Mouse (Mus musculus) limb, embryonic 12.5 days (tissue): ENCODE measurements at regions not wholly inside any gene's neighbourhood (a gene's known extent, or its start where the extent isn't known, plus 50 kb on each side); places are given as distances from the start of the nearest gene placed in this dataset.
A peak's percentile ranks its signal among the peaks of the same experiment; 100 is the strongest.

ENCODE experiments used
- ATAC-seq: fragments of 200-750 bp; cut with Nextera tagmentation; 2 replicates; pipeline ENCODE4 v1.8.0; 2017; ENCODE audit warnings: low read depth, moderate TSS enrichment; ENCODE audit not compliant: insufficient number of reproducible peaks, insufficient read depth, low FRiP score, low TSS enrichment
- H3K27ac ChIP-seq: fragments of 300-500 bp; sonication (generic); 2 replicates; pipeline ENCODE4 v1.5.1; 2016; ENCODE audit warnings: mild to moderate bottlenecking, moderate library complexity
- H3K27me3 ChIP-seq: fragments of 300-500 bp; sonication (generic); 2 replicates; pipeline ENCODE4 v1.6.1; 2016; ENCODE audit warnings: mild to moderate bottlenecking, moderate library complexity
- H3K36me3 ChIP-seq: fragments of 300-500 bp; sonication (generic); 2 replicates; pipeline ENCODE4 v1.6.1; 2016; ENCODE audit warnings: mild to moderate bottlenecking, moderate library complexity
- H3K4me1 ChIP-seq: fragments of 300-500 bp; sonication (generic); replicated peaks from 2 replicates; pipeline ENCODE4 v1.6.1; 2016
- H3K4me2 ChIP-seq: fragments of 300-500 bp; sonication (generic); 2 replicates; pipeline ENCODE4 v1.6.1; 2016; ENCODE audit warnings: mild to moderate bottlenecking, moderate library complexity
- H3K4me3 ChIP-seq: fragments of 300-500 bp; sonication (generic); replicated peaks from 2 replicates; pipeline ENCODE4 v1.5.1; 2016; ENCODE audit warnings: mild to moderate bottlenecking
- H3K9ac ChIP-seq: fragments of 300-500 bp; sonication (generic); replicated peaks from 2 replicates; pipeline ENCODE4 v1.6.1; 2016; ENCODE audit warnings: mild to moderate bottlenecking, moderate library complexity
- H3K9me3 ChIP-seq: fragments of 300-500 bp; sonication (generic); 2 replicates; pipeline ENCODE4 v1.6.1; 2016; ENCODE audit warnings: mild to moderate bottlenecking, moderate library complexity
- WGBS: fragments of 180-500 bp; shearing (Covaris S2); methylation state at CpG from one replicate; pipeline ENCODE4 v1.1.7; 2016; 5-methylcytosine and 5-hydroxymethylcytosine counted together

- Histone ChIP-seq H3K27ac (no peak overlapping the region), H3K9me3 (0 out of 2 replicates have a peak, but pooled peaks cover 4% of the 10 kb centered on the region), H3K4me1 (no peaks in the 10 kb centered on the region), H3K4me2 (no peak overlapping the region), H3K9ac (no peak overlapping the region), H3K4me3 (no peak overlapping the region), H3K27me3 (0 out of 2 replicates have a peak, but pooled peaks cover 3% of the 10 kb centered on the region), H3K36me3 (no peaks in the 10 kb centered on the region)
- WGBS = 68% methylated on average over 9 of the region's 9 CpGs
- ATAC-seq = no peak
Observed at GRCm38 (mm10) chr12:13094111-13094851, 152.6 kb upstream of the Mycn start.

GRCm38 (mm10) chr12:13085951-13086350 is 144.2 kb upstream of the Mycn start:
- Histone ChIP-seq H3K27me3 (no peaks in the 10 kb centered on the region), H3K4me1 (peaks cover 15% of the 10 kb centered on the region), H3K36me3 (no peaks in the 10 kb centered on the region), H3K4me3 (no peak overlapping the region), H3K9me3 (no peaks in the 10 kb centered on the region), H3K4me2 (no peak overlapping the region), H3K9ac (no peak overlapping the region), H3K27ac (no peak overlapping the region)
- WGBS = 24% methylated on average over 9 of the region's 9 CpGs
- no peak for ATAC-seq

GRCm38 (mm10) chr12:13085484-13085883 is 143.8 kb upstream of the Mycn start:
- no peak overlapping the region for H3K4me2 ChIP-seq
- no peak overlapping the region for H3K4me3 ChIP-seq
- 82% methylated on average over 6 of the region's 6 CpGs for WGBS
- H3K4me1 ChIP-seq = peaks cover 19% of the 10 kb centered on the region
- ATAC-seq = no peak
- no peaks in the 10 kb centered on the region for H3K27me3 ChIP-seq
- H3K9ac ChIP-seq = no peak overlapping the region
- H3K36me3 ChIP-seq = no peaks in the 10 kb centered on the region
- no peaks in the 10 kb centered on the region for H3K9me3 ChIP-seq
- H3K27ac ChIP-seq = no peak overlapping the region

GRCm38 (mm10) chr12:13083337-13084054 is 141.8 kb upstream of the Mycn start:
- Histone ChIP-seq H3K36me3 (no peaks in the 10 kb centered on the region), H3K27me3 (0 out of 2 replicates have a peak, but pooled peaks cover 1% of the 10 kb centered on the region), H3K4me1 (peaks cover 32% of the 10 kb centered on the region), H3K9me3 (no peaks in the 10 kb centered on the region), H3K4me2 (no peak overlapping the region), H3K27ac (no peak overlapping the region), H3K9ac (no peak overlapping the region), H3K4me3 (no peak overlapping the region)
- 73% methylated on average over 8 of the region's 8 CpGs for WGBS
- no peak for ATAC-seq

GRCm38 (mm10) chr12:13080791-13081190 is 139.1 kb upstream of the Mycn start:
- WGBS = 29% methylated on average over 5 of the region's 5 CpGs
- Histone ChIP-seq H3K27me3 (0 out of 2 replicates have a peak, but pooled peaks cover 4% of the 10 kb centered on the region), H3K9ac (no peak overlapping the region; the same call in 1 of the 2 replicates), H3K36me3 (no peaks in the 10 kb centered on the region), H3K4me3 (no peak overlapping the region), H3K4me1 (peaks cover 46% of the 10 kb centered on the region), H3K9me3 (no peaks in the 10 kb centered on the region), H3K4me2 (no peak overlapping the region), H3K27ac (peak overlapping the region; percentile 50; the same call in 1 of the 2 replicates)
- ATAC-seq = no peak

GRCm38 (mm10) chr12:13079832-13080231 is 138.1 kb upstream of the Mycn start:
- 0 out of 2 replicates have a peak, but pooled peaks cover under 1% of the 10 kb centered on the region for H3K9me3 ChIP-seq
- WGBS = 79% methylated on average over 3 of the region's 3 CpGs
- no peak overlapping the region for H3K9ac ChIP-seq
- no peaks in the 10 kb centered on the region for H3K36me3 ChIP-seq
- 0 out of 2 replicates have a peak, but pooled peaks cover 4% of the 10 kb centered on the region for H3K27me3 ChIP-seq
- no peak for ATAC-seq
- no peak overlapping the region for H3K4me2 ChIP-seq
- peaks cover 46% of the 10 kb centered on the region for H3K4me1 ChIP-seq
- H3K4me3 ChIP-seq = no peak overlapping the region
- H3K27ac ChIP-seq = peak overlapping the region; percentile 64; the same call in 1 of the 2 replicates

- Histone ChIP-seq H3K27me3 (0 out of 2 replicates have a peak, but pooled peaks cover 4% of the 10 kb centered on the region), H3K4me3 (no peak overlapping the region), H3K9me3 (0 out of 2 replicates have a peak, but pooled peaks cover 6% of the 10 kb centered on the region), H3K36me3 (no peaks in the 10 kb centered on the region), H3K27ac (peak overlapping the region; percentile 68), H3K4me1 (peaks cover 51% of the 10 kb centered on the region), H3K4me2 (no peak overlapping the region), H3K9ac (0 out of 2 replicates have a peak overlapping the region, but pooled peaks have one; percentile 9)
- ATAC-seq = peak; percentile 77; the same call in 1 of the 2 replicates
- 5% methylated on average over 4 of the region's 4 CpGs for WGBS
Observed at GRCm38 (mm10) chr12:13077689-13078088, 136.0 kb upstream of the Mycn start.

GRCm38 (mm10) chr12:13076699-13077287 is 135.1 kb upstream of the Mycn start:
- Histone ChIP-seq H3K4me3 (no peak overlapping the region), H3K36me3 (no peaks in the 10 kb centered on the region), H3K4me1 (peaks cover 51% of the 10 kb centered on the region), H3K27me3 (0 out of 2 replicates have a peak, but pooled peaks cover 4% of the 10 kb centered on the region), H3K4me2 (no peak overlapping the region), H3K27ac (peak overlapping the region; percentile 68), H3K9me3 (0 out of 2 replicates have a peak, but pooled peaks cover 6% of the 10 kb centered on the region), H3K9ac (no peak overlapping the region)
- 49% methylated on average over 3 of the region's 3 CpGs for WGBS
- no peak for ATAC-seq

GRCm38 (mm10) chr12:13073126-13073886 is 131.6 kb upstream of the Mycn start:
- H3K27me3 ChIP-seq = 0 out of 2 replicates have a peak, but pooled peaks cover under 1% of the 10 kb centered on the region
- H3K36me3 ChIP-seq = no peaks in the 10 kb centered on the region
- 22% methylated on average over 4 of the region's 4 CpGs for WGBS
- no peak overlapping the region for H3K4me3 ChIP-seq
- H3K4me1 ChIP-seq = peaks cover 25% of the 10 kb centered on the region
- no peak overlapping the region for H3K9ac ChIP-seq
- H3K4me2 ChIP-seq = no peak overlapping the region
- H3K9me3 ChIP-seq = peaks cover 12% of the 10 kb centered on the region; the same call in 1 of the 2 replicates
- ATAC-seq = no peak
- H3K27ac ChIP-seq = no peak overlapping the region

- Histone ChIP-seq H3K9me3 (peaks cover 6% of the 10 kb centered on the region; the same call in 1 of the 2 replicates), H3K4me3 (no peak overlapping the region), H3K27ac (no peak overlapping the region), H3K36me3 (no peaks in the 10 kb centered on the region), H3K9ac (no peak overlapping the region), H3K27me3 (no peaks in the 10 kb centered on the region), H3K4me2 (no peak overlapping the region), H3K4me1 (peaks cover 13% of the 10 kb centered on the region)
- 37% methylated on average over 5 of the region's 5 CpGs for WGBS
- no peak for ATAC-seq
Observed at GRCm38 (mm10) chr12:13067295-13067694, 125.6 kb upstream of the Mycn start.
